Mouse (Mus musculus) c-Kit-positive CD71-positive TER-119-positive erythroid progenitor cells, embryonic 14.5 days (primary cell): ENCODE measurements around the gene Gfod1.
A peak's percentile ranks its signal among the peaks of the same experiment; 100 is the strongest.

Experiments used
- DNase-seq: peaks from one replicate; pipeline ENCODE4 v3.0.0-alpha.2; 2013; ENCODE audit warnings: low spot score

Gfod1 gene

GRCm38 (mm10) chr13:43200473-43200872 is 103.5 kb downstream of the Gfod1 start:
- no peak for DNase-seq

- DNase-seq, result no peak
These were observed 104.2 kb downstream of the Gfod1 start for GRCm38 (mm10) chr13:43199749-43200148.

- no peak for DNase-seq
These were observed 104.7 kb downstream of the Gfod1 start for GRCm38 (mm10) chr13:43199282-43199681.

- no peak for DNase-seq
These were observed 106.8 kb downstream of the Gfod1 start for GRCm38 (mm10) chr13:43197187-43197586.

- DNase-seq, result no peak
These were observed 108.0 kb downstream of the Gfod1 start for GRCm38 (mm10) chr13:43196000-43196399.

GRCm38 (mm10) chr13:43193932-43194331 is 110.0 kb downstream of the Gfod1 start:
- no peak for DNase-seq

- DNase-seq, result peak; percentile 51
These were observed 110.7 kb downstream of the Gfod1 start for GRCm38 (mm10) chr13:43193266-43193665.

- DNase-seq, result peak; percentile 65
These were observed 112.2 kb downstream of the Gfod1 start for GRCm38 (mm10) chr13:43191741-43192192.

- no peak for DNase-seq
These were observed 112.7 kb downstream of the Gfod1 start for GRCm38 (mm10) chr13:43191290-43191689.

- DNase-seq, result no peak
These were observed 116.2 kb downstream of the Gfod1 start for GRCm38 (mm10) chr13:43187736-43188135.

- no peak for DNase-seq
These were observed 120.5 kb downstream of the Gfod1 start for GRCm38 (mm10) chr13:43183248-43184055.

GRCm38 (mm10) chr13:43182465-43183201 is 121.3 kb downstream of the Gfod1 start:
- DNase-seq, result peak; percentile 80

- no peak for DNase-seq
These were observed 122.9 kb downstream of the Gfod1 start for GRCm38 (mm10) chr13:43181104-43181503.

GRCm38 (mm10) chr13:43177317-43177716 is 126.7 kb downstream of the Gfod1 start:
- no peak for DNase-seq

- no peak for DNase-seq
These were observed 127.3 kb downstream of the Gfod1 start for GRCm38 (mm10) chr13:43176676-43177075.

- DNase-seq, result peak; percentile 69
These were observed 130.7 kb downstream of the Gfod1 start for GRCm38 (mm10) chr13:43173262-43173661.

- no peak for DNase-seq
These were observed 131.8 kb downstream of the Gfod1 start for GRCm38 (mm10) chr13:43172036-43172713.

- DNase-seq, result peak; percentile 95
These were observed 132.8 kb downstream of the Gfod1 start, which contains the start of gene Tbc1d7 for GRCm38 (mm10) chr13:43171020-43171710. Tbc1d7 (minus strand) TSS chr13:43171501.

- DNase-seq, result no peak
These were observed 136.3 kb downstream of the Gfod1 start for GRCm38 (mm10) chr13:43167721-43168120.

- DNase-seq, result no peak
These were observed 144.5 kb downstream of the Gfod1 start for GRCm38 (mm10) chr13:43159429-43159828.

- no peak for DNase-seq
These were observed 145.7 kb downstream of the Gfod1 start for GRCm38 (mm10) chr13:43158281-43158680.

GRCm38 (mm10) chr13:43157370-43157769 is 146.6 kb downstream of the Gfod1 start:
- no peak for DNase-seq
